In the genomic region with DNA sequence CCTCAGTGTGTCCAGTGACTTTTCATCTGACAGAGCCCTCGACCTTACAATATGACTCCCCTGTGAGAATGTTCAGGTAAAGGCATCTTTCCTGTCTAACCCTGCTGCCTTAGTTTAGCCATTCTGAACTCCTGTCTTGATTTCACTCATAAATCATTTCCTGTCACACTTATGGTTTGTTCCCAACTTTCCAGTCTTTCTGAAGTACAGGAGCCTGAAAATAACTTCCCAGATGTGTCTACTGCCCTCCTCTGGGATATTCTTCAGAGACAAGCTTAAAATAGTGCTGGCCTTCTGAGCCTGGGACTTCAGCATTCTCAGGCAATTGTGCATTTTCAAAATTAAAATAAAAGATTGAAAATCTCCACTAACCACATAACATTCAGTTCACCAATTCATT, we compare ENCODE assay signal across 21 mouse cellular contexts.
DNase-seq lines count a peak whose midpoint lies in the region; ATAC-seq and TF ChIP-seq lines count a peak whose summit lies in the region.
"Had no signal": no experiment of that assay in that cellular context is flagged by ENCODE, and none has a peak within 500 bp of the region (broad histone marks: within the 10 kb centered on the region; RNA-seq: fewer than 3 reads in every experiment).

No protein-coding gene starts in this region.

- H3K27me3 ChIP-seq in lung, postnatal 0 days (replicated peaks; ENCODE audit: insufficient read depth, low read length) = no peaks in the 10 kb centered on the region
- no peaks in the 10 kb centered on the region for H3K27me3 ChIP-seq in stomach, postnatal 0 days (ENCODE audit: control insufficient read depth, insufficient read depth, low read length)
- H3K27me3 ChIP-seq: midbrain, embryonic 13.5 days had no signal

- no peak overlapping the region for H3K27ac ChIP-seq in gastrocnemius, adult 2 months
- H3K27ac ChIP-seq in lung, postnatal 0 days (ENCODE audit: low read length) = no peak overlapping the region
- no peak overlapping the region for H3K27ac ChIP-seq in stomach, postnatal 0 days (replicated peaks)
- H3K27ac ChIP-seq: forebrain, embryonic 10.5 days; limb, embryonic 10.5 days; midbrain, embryonic 13.5 days had no signal

- H3K36me3 ChIP-seq in lung, postnatal 0 days (ENCODE audit: insufficient read depth, low read length) = no peaks in the 10 kb centered on the region
- no peaks in the 10 kb centered on the region for H3K36me3 ChIP-seq in stomach, postnatal 0 days (ENCODE audit: control insufficient read depth, insufficient read depth, low read length)
- H3K36me3 ChIP-seq: forebrain, embryonic 10.5 days; limb, embryonic 10.5 days; midbrain, embryonic 13.5 days had no signal

- TF ChIP-seq EP300 in lung, postnatal 0 days (IDR thresholded peaks at IDR 0.05) = no peak
- no peak for TF ChIP-seq EP300 in stomach, postnatal 0 days (optimal IDR thresholded peaks at IDR 0.05)

- H3K4me2 ChIP-seq in lung, postnatal 0 days (replicated peaks; ENCODE audit: low read depth, low read length) = no peak overlapping the region
- no peak overlapping the region for H3K4me2 ChIP-seq in stomach, postnatal 0 days (replicated peaks; ENCODE audit: low read depth)
- H3K4me2 ChIP-seq: midbrain, embryonic 13.5 days had no signal

- no peak overlapping the region for H3K4me3 ChIP-seq in gastrocnemius, adult 2 months
- no peak overlapping the region for H3K4me3 ChIP-seq in lung, postnatal 0 days (ENCODE audit: low read depth, low read length)
- no peak overlapping the region for H3K4me3 ChIP-seq in stomach, postnatal 0 days (ENCODE audit: low read depth, low read length)
- H3K4me3 ChIP-seq: forebrain, embryonic 10.5 days; limb, embryonic 10.5 days; midbrain, embryonic 13.5 days; myocyte had no signal

- TF ChIP-seq CTCF in gastrocnemius, adult 2 months (IDR thresholded peaks at IDR 0.05) = peak; percentile 45
- TF ChIP-seq CTCF in lung, postnatal 0 days (IDR thresholded peaks at IDR 0.05) = peak; percentile 52
- peak; percentile 56 for TF ChIP-seq CTCF in stomach, postnatal 0 days (IDR thresholded peaks at IDR 0.05; ENCODE audit: low read depth)

- no peaks in the 10 kb centered on the region; the same call in 1 of the 2 replicates for H3K4me1 ChIP-seq in lung, postnatal 0 days (ENCODE audit: insufficient read depth, low read depth, low read length)
- no peaks in the 10 kb centered on the region for H3K4me1 ChIP-seq in stomach, postnatal 0 days (replicated peaks; ENCODE audit: control insufficient read depth, insufficient read depth)
- H3K4me1 ChIP-seq: forebrain, embryonic 10.5 days; limb, embryonic 10.5 days; midbrain, embryonic 13.5 days had no signal

- no peak overlapping the region for H3K9ac ChIP-seq in lung, postnatal 0 days (replicated peaks; ENCODE audit: low read depth)
- H3K9ac ChIP-seq in stomach, postnatal 0 days (ENCODE audit: low read length) = no peak overlapping the region
- H3K9ac ChIP-seq: forebrain, postnatal 0 days; midbrain, embryonic 13.5 days had no signal

- ATAC-seq in lung, postnatal 0 days = no peak
- no peak for ATAC-seq in stomach, postnatal 0 days (ENCODE audit: low FRiP score, low TSS enrichment)
- ATAC-seq: forebrain, postnatal 0 days; inflammation-experienced regulatory T-cells, adult 6 months; midbrain, embryonic 13.5 days had no signal

- WGBS in lung, postnatal 0 days = 72% methylated on average over 1 of the region's 1 CpGs
- WGBS in stomach, postnatal 0 days = 72% methylated on average over 1 of the region's 1 CpGs

- intact Hi-C loops in gastrocnemius, adult 2 months (cut with DNase I) = loop anchor here (10.0 kb wide), 1 partner anchor 205 kb away; the partner anchor contains the start of gene Car2

- DNase-seq in gastrocnemius, adult 2 months = no peak
- DNase-seq in gastrocnemius, adult 8-10 months (ENCODE audit: low spot score in 2 of 2) = no peak
- DNase-seq in kidney, adult 9 months = peak; percentile 23
- DNase-seq in kidney, postnatal 25 days = no peak
- DNase-seq in lung, postnatal 0 days (ENCODE audit: low spot score) = peak; percentile 46
- no peak for DNase-seq in lung, adult 18-20 months
- no peak for DNase-seq in stomach, postnatal 0 days (ENCODE audit: low spot score)
- DNase-seq in retina, postnatal 1 day = no peak
- DNase-seq: adrenal gland, postnatal 25 days; cerebellum, adult 11-12 months; cerebellum, postnatal 36 days; forebrain, postnatal 0 days; heart, adult 11 months; kidney, postnatal 10 days; lung, postnatal 10 days; right cerebral cortex, postnatal 25 days had no signal

- H3K9me3 ChIP-seq in lung, postnatal 0 days (ENCODE audit: low read length) = no peaks in the 10 kb centered on the region
- no peaks in the 10 kb centered on the region for H3K9me3 ChIP-seq in stomach, postnatal 0 days (ENCODE audit: control insufficient read depth, low read length)
- H3K9me3 ChIP-seq: forebrain, embryonic 10.5 days; limb, embryonic 10.5 days; midbrain, embryonic 13.5 days had no signal

Comparison
In these comparisons a context has a peak if more than half of its experiments do, and no peak if none do; other contexts are left out.
1. DNase-seq: peak in kidney, adult 9 months (single experiment) and lung, postnatal 0 days (single experiment); none in gastrocnemius, adult 2 months (single experiment), gastrocnemius, adult 8-10 months (0 of 2), kidney, postnatal 25 days (0 of 2), lung, adult 18-20 months (0 of 2), stomach, postnatal 0 days (single experiment) and retina, postnatal 1 day (single experiment).
2. Peak in every context shown above with its lines, with median percentiles within 50 percentile points of each other: CTCF ChIP-seq.